Mouse (Mus musculus) lung, embryonic 14.5 days (tissue): Measurements from ENCODE around the gene Strip2. TPM values are rescaled to one million over a fixed set of nuclear protein-coding genes. Genes with fewer than 3 reads are reported as not detected.

ENCODE experiments used
- ATAC-seq: fragments of 200-750 bp; cut with Nextera tagmentation; 2 replicates; pipeline ENCODE4 v1.8.0; 2017; ENCODE audit warnings: mild to moderate bottlenecking, moderate TSS enrichment, moderate library complexity; ENCODE audit not compliant: insufficient read depth
- DNase-seq: peaks from one replicate; pipeline ENCODE4 v3.0.0-alpha.2; 2015
- H3K27ac ChIP-seq: fragments of 300-500 bp; sonication (generic); 2 replicates; pipeline ENCODE4 v1.5.1; 2014; ENCODE audit warnings: low read depth, mild to moderate bottlenecking, moderate library complexity
- H3K27me3 ChIP-seq: fragments of 300-500 bp; sonication (generic); 2 replicates; pipeline ENCODE4 v1.6.1; 2014; ENCODE audit warnings: low read length, control low read depth; ENCODE audit not compliant: insufficient read depth
- H3K36me3 ChIP-seq: fragments of 300-500 bp; sonication (generic); 2 replicates; pipeline ENCODE4 v1.6.1; 2014; ENCODE audit warnings: control low read depth; ENCODE audit not compliant: insufficient read depth
- H3K4me1 ChIP-seq: fragments of 300-500 bp; sonication (generic); 2 replicates; pipeline ENCODE4 v1.6.1; 2014; ENCODE audit warnings: antibody characterized with exemption, control low read depth; ENCODE audit not compliant: insufficient read depth
- H3K4me2 ChIP-seq: fragments of 300-500 bp; sonication (generic); 2 replicates; pipeline ENCODE4 v1.6.1; 2014; ENCODE audit warnings: mild to moderate bottlenecking
- H3K4me3 ChIP-seq: fragments of 300-500 bp; sonication (generic); 2 replicates; pipeline ENCODE4 v1.5.1; 2014; ENCODE audit warnings: low read depth, low read length
- H3K9ac ChIP-seq: fragments of 300-500 bp; sonication (generic); 2 replicates; pipeline ENCODE4 v1.6.1; 2014
- H3K9me3 ChIP-seq: fragments of 300-500 bp; sonication (generic); 2 replicates; pipeline ENCODE4 v1.6.1; 2016; ENCODE audit warnings: low read depth, low read length, control low read depth
- CTCF ChIP-seq: IDR thresholded peaks from 2 replicates; pipeline ENCODE4 v1.5.1; 2016; ENCODE audit warnings: antibody characterized with exemption, low read depth
- WGBS: fragments of 180-500 bp; shearing (Covaris S2); extraction: QIAGEN DNeasy Blood & Tissue Kit; methylation state at CpG from one replicate; pipeline ENCODE4 v1.1.7; 2014; 5-methylcytosine and 5-hydroxymethylcytosine counted together
- polyA plus RNA-seq: library from polyadenylated mRNA; unstranded; fragments of >200 nt; fragmentation: Nextera tagmentation; extraction: Ambion mirVana; gene quantifications from 2 replicates; pipeline ENCODE4 v1.2.1, GENCODE M21; 2014

The Strip2 gene
- polyA plus RNA-seq, 1 experiment from 2014 or later = 0.33 TPM

- Histone ChIP-seq H3K27ac (no peak overlapping the region), H3K4me3 (no peak overlapping the region), H3K9me3 (no peaks in the 10 kb centered on the region), H3K27me3 (no peaks in the 10 kb centered on the region), H3K9ac (no peak overlapping the region), H3K4me2 (no peak overlapping the region), H3K4me1 (no peaks in the 10 kb centered on the region), H3K36me3 (no peaks in the 10 kb centered on the region)
- WGBS = 79% methylated on average over 6 of the region's 6 CpGs
- ATAC-seq (no peak), DNase-seq (no peak)
- no peak for TF ChIP-seq CTCF
Measured at GRCm38 (mm10) chr6:29980461-29980860, 63.6 kb downstream of the Strip2 start.

GRCm38 (mm10) chr6:29981797-29982196 is 65.0 kb downstream of the Strip2 start:
- H3K4me1 ChIP-seq = no peaks in the 10 kb centered on the region
- H3K27me3 ChIP-seq = no peaks in the 10 kb centered on the region
- no peak overlapping the region for H3K4me2 ChIP-seq
- H3K36me3 ChIP-seq = no peaks in the 10 kb centered on the region
- ATAC-seq = no peak
- H3K4me3 ChIP-seq = no peak overlapping the region
- no peak overlapping the region for H3K27ac ChIP-seq
- no peak overlapping the region for H3K9ac ChIP-seq
- no peaks in the 10 kb centered on the region for H3K9me3 ChIP-seq
- no peak for DNase-seq
- TF ChIP-seq CTCF = no peak

GRCm38 (mm10) chr6:29985058-29985498 is 68.3 kb downstream of the Strip2 start:
- ATAC-seq (peak; percentile 92), DNase-seq (peak; percentile 89)
- Histone ChIP-seq H3K4me3 (peak overlapping the region; percentile 57), H3K27ac (peak overlapping the region; percentile 38; the same call in 1 of the 2 replicates), H3K4me2 (peak overlapping the region; percentile 89), H3K36me3 (no peaks in the 10 kb centered on the region), H3K9ac (peak overlapping the region; percentile 58), H3K4me1 (no peaks in the 10 kb centered on the region), H3K9me3 (no peaks in the 10 kb centered on the region), H3K27me3 (no peaks in the 10 kb centered on the region)
- no peak for TF ChIP-seq CTCF
- under 1% methylated on average over 37 of the region's 37 CpGs for WGBS

GRCm38 (mm10) chr6:29985504-29985903 is 68.7 kb downstream of the Strip2 start:
- Histone ChIP-seq H3K9ac (peak overlapping the region; percentile 58), H3K27me3 (no peaks in the 10 kb centered on the region), H3K27ac (no peak overlapping the region), H3K36me3 (no peaks in the 10 kb centered on the region), H3K4me1 (no peaks in the 10 kb centered on the region), H3K9me3 (no peaks in the 10 kb centered on the region), H3K4me2 (peak overlapping the region; percentile 89), H3K4me3 (peak overlapping the region; percentile 57)
- WGBS = 0% methylated on average over 14 of the region's 14 CpGs
- no peak for DNase-seq
- ATAC-seq = peak; percentile 55; the same call in 1 of the 2 replicates
- TF ChIP-seq CTCF = no peak

GRCm38 (mm10) chr6:29985986-29986385 is 69.2 kb downstream of the Strip2 start:
- H3K9me3 ChIP-seq = no peaks in the 10 kb centered on the region
- no peak overlapping the region for H3K27ac ChIP-seq
- TF ChIP-seq CTCF = no peak
- H3K4me1 ChIP-seq = no peaks in the 10 kb centered on the region
- peak overlapping the region; percentile 89 for H3K4me2 ChIP-seq
- WGBS = 23% methylated on average over 6 of the region's 6 CpGs
- H3K27me3 ChIP-seq = no peaks in the 10 kb centered on the region
- H3K4me3 ChIP-seq = peak overlapping the region; percentile 57
- DNase-seq (no peak), ATAC-seq (no peak)
- H3K9ac ChIP-seq = peak overlapping the region; percentile 58; the same call in 1 of the 2 replicates
- no peaks in the 10 kb centered on the region for H3K36me3 ChIP-seq

GRCm38 (mm10) chr6:29987246-29987645 is 70.4 kb downstream of the Strip2 start:
- Histone ChIP-seq H3K9me3 (no peaks in the 10 kb centered on the region), H3K4me3 (no peak overlapping the region), H3K27ac (no peak overlapping the region), H3K4me1 (no peaks in the 10 kb centered on the region), H3K27me3 (no peaks in the 10 kb centered on the region), H3K9ac (no peak overlapping the region), H3K36me3 (no peaks in the 10 kb centered on the region), H3K4me2 (no peak overlapping the region)
- DNase-seq = no peak
- WGBS = 55% methylated on average over 3 of the region's 3 CpGs
- no peak for TF ChIP-seq CTCF
- no peak for ATAC-seq

- Histone ChIP-seq H3K9ac (no peak overlapping the region), H3K4me2 (no peak overlapping the region), H3K4me1 (no peaks in the 10 kb centered on the region), H3K27ac (no peak overlapping the region), H3K4me3 (no peak overlapping the region), H3K36me3 (no peaks in the 10 kb centered on the region), H3K27me3 (no peaks in the 10 kb centered on the region), H3K9me3 (no peaks in the 10 kb centered on the region)
- no peak for TF ChIP-seq CTCF
- ATAC-seq = no peak
- no peak for DNase-seq
- WGBS = 71% methylated on average over 9 of the region's 9 CpGs
Measured at GRCm38 (mm10) chr6:29998140-29998539, 81.3 kb downstream of the Strip2 start.

- ATAC-seq (no peak), DNase-seq (no peak)
- Histone ChIP-seq H3K9me3 (no peaks in the 10 kb centered on the region), H3K36me3 (no peaks in the 10 kb centered on the region), H3K4me2 (no peak overlapping the region), H3K27ac (no peak overlapping the region), H3K27me3 (no peaks in the 10 kb centered on the region), H3K4me1 (no peaks in the 10 kb centered on the region), H3K4me3 (no peak overlapping the region), H3K9ac (no peak overlapping the region)
- TF ChIP-seq CTCF = no peak
- 66% methylated on average over 4 of the region's 4 CpGs for WGBS
Measured at GRCm38 (mm10) chr6:29998771-29999170, 82.0 kb downstream of the Strip2 start.
